Mouse (Mus musculus) kidney, embryonic 14.5 days (tissue): ENCODE results near the gene Adam23. TPM values are rescaled to one million over a fixed set of nuclear protein-coding genes. Genes with fewer than 3 reads are reported as not detected.

ENCODE experiments used
- ATAC-seq: fragments of 200-750 bp; cut with Nextera tagmentation; 2 replicates; pipeline ENCODE4 v1.8.0; 2017; ENCODE audit warnings: moderate number of reproducible peaks, mild to moderate bottlenecking, moderate TSS enrichment, moderate library complexity; ENCODE audit not compliant: low FRiP score, low TSS enrichment
- H3K27ac ChIP-seq: fragments of 300-500 bp; sonication (generic); 2 replicates; pipeline ENCODE4 v1.5.1; 2014; ENCODE audit warnings: low read depth, mild to moderate bottlenecking, low read length, moderate library complexity, mixed read lengths
- H3K27me3 ChIP-seq: fragments of 300-500 bp; sonication (generic); 2 replicates; pipeline ENCODE4 v1.6.1; 2014; ENCODE audit warnings: mild to moderate bottlenecking, low read length; ENCODE audit not compliant: control insufficient read depth, insufficient read depth
- H3K36me3 ChIP-seq: fragments of 300-500 bp; sonication (generic); 2 replicates; pipeline ENCODE4 v1.6.1; 2014; ENCODE audit warnings: low read length, mixed read lengths; ENCODE audit not compliant: control insufficient read depth, insufficient read depth
- H3K4me1 ChIP-seq: fragments of 300-500 bp; sonication (generic); 2 replicates; pipeline ENCODE4 v1.6.1; 2014; ENCODE audit warnings: low read length, mixed read lengths; ENCODE audit not compliant: control insufficient read depth, insufficient read depth
- H3K4me2 ChIP-seq: fragments of 300-500 bp; sonication (generic); replicated peaks from 2 replicates; pipeline ENCODE4 v1.6.1; 2014; ENCODE audit warnings: low read depth, mild to moderate bottlenecking, low read length
- H3K4me3 ChIP-seq: fragments of 300-500 bp; sonication (generic); 2 replicates; pipeline ENCODE4 v1.5.1; 2014; ENCODE audit warnings: mild to moderate bottlenecking, low read length
- H3K9ac ChIP-seq: fragments of 300-500 bp; sonication (generic); 2 replicates; pipeline ENCODE4 v1.6.1; 2014; ENCODE audit warnings: low read depth, mild to moderate bottlenecking, low read length, moderate library complexity
- H3K9me3 ChIP-seq: fragments of 300-500 bp; sonication (generic); 2 replicates; pipeline ENCODE4 v1.6.1; 2016; ENCODE audit warnings: low read length; ENCODE audit not compliant: control insufficient read depth
- WGBS: fragments of 180-500 bp; shearing (Covaris S2); extraction: QIAGEN DNeasy Blood & Tissue Kit; methylation state at CpG from one replicate; pipeline ENCODE4 v1.1.7; 2014; 5-methylcytosine and 5-hydroxymethylcytosine counted together
- polyA plus RNA-seq: library from polyadenylated mRNA; unstranded; fragments of >200 nt; fragmentation: Nextera tagmentation; extraction: Ambion mirVana; gene quantifications from 2 replicates; pipeline ENCODE4 v1.2.1, GENCODE M21; 2014

The Adam23 gene
- polyA plus RNA-seq, 1 experiment from 2014 or later, result 1.5 TPM

- Histone ChIP-seq H3K4me3 (no peak overlapping the region), H3K27me3 (peaks cover 12% of the 10 kb centered on the region), H3K27ac (no peak overlapping the region), H3K4me2 (no peak overlapping the region), H3K9ac (no peak overlapping the region), H3K9me3 (no peaks in the 10 kb centered on the region), H3K36me3 (no peaks in the 10 kb centered on the region), H3K4me1 (no peaks in the 10 kb centered on the region)
- WGBS, result 62% methylated on average over 2 of the region's 2 CpGs
- no peak for ATAC-seq
Measured at GRCm38 (mm10) chr1:63442186-63442585, 3.5 kb upstream of the Adam23 start.

GRCm38 (mm10) chr1:63442616-63443015, 3.1 kb upstream of the Adam23 start:
- WGBS, result 73% methylated on average over 4 of the region's 4 CpGs
- H3K4me3 ChIP-seq, result no peak overlapping the region

GRCm38 (mm10) chr1:63445149-63445609, 512 bp upstream of the Adam23 start:
- no peak overlapping the region for H3K27ac ChIP-seq
- 62% methylated on average over 10 of the region's 10 CpGs for WGBS
- no peaks in the 10 kb centered on the region for H3K4me1 ChIP-seq
- no peaks in the 10 kb centered on the region for H3K36me3 ChIP-seq
- H3K9ac ChIP-seq, result no peak overlapping the region
- peak overlapping the region; percentile 70 for H3K4me3 ChIP-seq
- no peaks in the 10 kb centered on the region for H3K9me3 ChIP-seq
- peaks cover 15% of the 10 kb centered on the region for H3K27me3 ChIP-seq
- H3K4me2 ChIP-seq, result peak overlapping the region; percentile 97
- no peak for ATAC-seq

More at GRCm38 (mm10) chr1:63442616-63443015, 3.1 kb upstream of the Adam23 start:
- Histone ChIP-seq H3K4me1 (no peaks in the 10 kb centered on the region), H3K27me3 (peaks cover 12% of the 10 kb centered on the region), H3K27ac (no peak overlapping the region), H3K9me3 (no peaks in the 10 kb centered on the region), H3K4me2 (no peak overlapping the region), H3K36me3 (no peaks in the 10 kb centered on the region), H3K9ac (no peak overlapping the region)
- no peak for ATAC-seq

- H3K4me3 ChIP-seq, result peak overlapping the region; percentile 70
- peaks cover 15% of the 10 kb centered on the region for H3K27me3 ChIP-seq
- H3K27ac ChIP-seq, result no peak overlapping the region
- ATAC-seq, result peak; percentile 78
- H3K36me3 ChIP-seq, result no peaks in the 10 kb centered on the region
- peak overlapping the region; percentile 97 for H3K4me2 ChIP-seq
- no peaks in the 10 kb centered on the region for H3K9me3 ChIP-seq
- H3K9ac ChIP-seq, result peak overlapping the region; percentile 67
- no peaks in the 10 kb centered on the region for H3K4me1 ChIP-seq
- under 1% methylated on average over 53 of the region's 68 CpGs for WGBS
Measured at GRCm38 (mm10) chr1:63446047-63446704, 485 bp downstream of the Adam23 start.

- Histone ChIP-seq H3K27me3 (peaks cover 15% of the 10 kb centered on the region), H3K4me2 (peak overlapping the region; percentile 97), H3K27ac (no peak overlapping the region), H3K9ac (no peak overlapping the region), H3K36me3 (no peaks in the 10 kb centered on the region), H3K4me3 (peak overlapping the region; percentile 70; the same call in 1 of the 2 replicates), H3K9me3 (no peaks in the 10 kb centered on the region), H3K4me1 (no peaks in the 10 kb centered on the region)
- ATAC-seq, result no peak
- WGBS, result 61% methylated on average over 2 of the region's 2 CpGs
Measured at GRCm38 (mm10) chr1:63446721-63447120, 1.0 kb downstream of the Adam23 start.

GRCm38 (mm10) chr1:63450091-63450490, 4.4 kb downstream of the Adam23 start:
- no peak for ATAC-seq
- Histone ChIP-seq H3K27ac (no peak overlapping the region), H3K4me2 (no peak overlapping the region), H3K27me3 (peaks cover 12% of the 10 kb centered on the region), H3K9me3 (no peaks in the 10 kb centered on the region), H3K4me1 (no peaks in the 10 kb centered on the region), H3K9ac (no peak overlapping the region), H3K4me3 (no peak overlapping the region), H3K36me3 (no peaks in the 10 kb centered on the region)
- 83% methylated on average over 4 of the region's 4 CpGs for WGBS

GRCm38 (mm10) chr1:63453332-63453887, 7.7 kb downstream of the Adam23 start:
- H3K27ac ChIP-seq, result no peak overlapping the region
- no peak overlapping the region for H3K9ac ChIP-seq
- no peak for ATAC-seq
- no peaks in the 10 kb centered on the region for H3K4me1 ChIP-seq
- peaks cover under 1% of the 10 kb centered on the region; the same call in 1 of the 2 replicates for H3K27me3 ChIP-seq
- 60% methylated on average over 5 of the region's 5 CpGs for WGBS
- no peak overlapping the region for H3K4me2 ChIP-seq
- H3K4me3 ChIP-seq, result no peak overlapping the region
- H3K9me3 ChIP-seq, result no peaks in the 10 kb centered on the region
- H3K36me3 ChIP-seq, result no peaks in the 10 kb centered on the region

- no peaks in the 10 kb centered on the region for H3K4me1 ChIP-seq
- H3K4me3 ChIP-seq, result no peak overlapping the region
- no peak overlapping the region for H3K9ac ChIP-seq
- H3K36me3 ChIP-seq, result no peaks in the 10 kb centered on the region
- no peaks in the 10 kb centered on the region for H3K9me3 ChIP-seq
- no peaks in the 10 kb centered on the region for H3K27me3 ChIP-seq
- H3K4me2 ChIP-seq, result no peak overlapping the region
- H3K27ac ChIP-seq, result no peak overlapping the region
- ATAC-seq, result no peak
- 82% methylated on average over 8 of the region's 8 CpGs for WGBS
Measured at GRCm38 (mm10) chr1:63457801-63458519, 12.3 kb downstream of the Adam23 start.

- ATAC-seq, result no peak
Measured at GRCm38 (mm10) chr1:63459151-63459550, 13.5 kb downstream of the Adam23 start.

More at GRCm38 (mm10) chr1:63459151-63459550, 13.5 kb downstream of the Adam23 start:
- no peaks in the 10 kb centered on the region for H3K4me1 ChIP-seq
- H3K27ac ChIP-seq, result no peak overlapping the region
- H3K36me3 ChIP-seq, result no peaks in the 10 kb centered on the region
- WGBS, result 89% methylated on average over 3 of the region's 3 CpGs
- no peaks in the 10 kb centered on the region for H3K27me3 ChIP-seq
- H3K9ac ChIP-seq, result no peak overlapping the region
- no peaks in the 10 kb centered on the region for H3K9me3 ChIP-seq
- no peak overlapping the region for H3K4me2 ChIP-seq
- H3K4me3 ChIP-seq, result no peak overlapping the region
